Mouse (Mus musculus): Measurements from ENCODE around the gene Klhl12. TPM values are rescaled to one million over a fixed set of nuclear protein-coding genes. Genes with fewer than 3 reads are reported as not detected.
"Not testable (repeated sequence)": the region's sequence is repeated elsewhere in the genome, so short reads cannot be mapped to it uniquely, and the experiment has no call there.

Klhl12 gene
- total RNA-seq, 2 experiments from 2014 or later = 37.0 to 37.3 TPM

GRCm38 (mm10) chr1:134513876-134514590, 58.7 kb downstream of the Klhl12 start:
- no peak for DNase-seq (ENCODE audit: low spot score in 2 of 2)

DNA sequence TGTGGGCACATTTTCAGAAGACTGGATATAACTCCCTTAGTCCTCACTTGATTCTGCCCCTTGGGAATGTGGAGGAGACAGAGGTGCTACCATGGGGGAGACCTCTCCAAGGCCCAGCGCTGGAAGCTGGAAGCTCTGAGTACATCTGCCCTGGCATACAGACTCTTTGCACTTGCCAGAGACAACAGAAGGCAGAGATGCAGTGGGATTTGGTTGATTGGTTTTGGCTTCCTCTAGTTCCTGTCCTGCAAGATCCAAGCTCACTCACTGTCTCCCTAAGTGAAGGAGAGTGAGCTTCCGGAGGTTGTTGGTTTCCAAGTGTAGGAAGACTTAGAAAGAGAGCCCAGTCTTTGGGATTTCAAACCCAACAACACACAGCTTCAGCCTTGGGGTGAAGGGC, 60.6 kb downstream of the Klhl12 start:
- no peak for DNase-seq (ENCODE audit: low spot score in 2 of 2)

DNA sequence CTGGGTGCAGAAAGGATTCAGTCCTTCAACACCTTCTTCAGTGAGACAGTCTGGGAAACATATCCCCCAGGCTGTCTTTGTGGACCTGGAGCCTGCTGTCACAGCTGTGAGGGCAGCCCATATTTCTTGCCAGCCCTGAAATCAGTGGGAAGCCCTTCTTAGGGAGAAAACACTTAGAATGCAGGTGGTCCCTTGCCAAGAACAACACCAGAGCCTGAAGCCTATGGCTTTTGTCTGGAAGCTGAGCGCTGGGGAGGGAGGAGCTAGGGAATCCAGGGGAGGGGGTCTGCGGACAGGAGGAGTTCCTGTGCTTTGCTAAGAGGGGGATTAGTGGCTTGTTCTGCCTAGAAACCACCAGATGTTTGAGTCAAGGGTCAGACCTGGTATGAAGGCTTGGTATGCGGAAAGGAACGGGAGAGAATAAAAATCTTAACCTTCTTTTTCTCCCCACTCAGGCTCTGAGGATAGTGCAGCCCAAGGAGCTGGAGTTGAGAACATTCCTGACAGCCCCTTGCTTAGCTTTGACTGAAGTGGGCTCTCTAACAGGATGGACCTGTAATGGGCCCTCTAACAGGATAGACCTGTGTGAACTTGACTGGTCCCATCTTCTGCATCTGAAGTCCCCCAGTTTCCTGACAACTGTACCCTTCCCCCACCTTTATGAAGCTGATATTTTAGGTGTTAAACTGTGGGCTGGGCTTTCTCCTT, 61.3 kb downstream of the Klhl12 start:
- no peak for DNase-seq (ENCODE audit: low spot score in 2 of 2)

GRCm38 (mm10) chr1:134517841-134518240, 62.5 kb downstream of the Klhl12 start:
- not testable (repeated sequence) for DNase-seq (ENCODE audit: low spot score in 2 of 2)

GRCm38 (mm10) chr1:134518677-134519076, 63.3 kb downstream of the Klhl12 start:
- peak; percentile 81 to 84 for DNase-seq (ENCODE audit: low spot score in 2 of 2)

DNA sequence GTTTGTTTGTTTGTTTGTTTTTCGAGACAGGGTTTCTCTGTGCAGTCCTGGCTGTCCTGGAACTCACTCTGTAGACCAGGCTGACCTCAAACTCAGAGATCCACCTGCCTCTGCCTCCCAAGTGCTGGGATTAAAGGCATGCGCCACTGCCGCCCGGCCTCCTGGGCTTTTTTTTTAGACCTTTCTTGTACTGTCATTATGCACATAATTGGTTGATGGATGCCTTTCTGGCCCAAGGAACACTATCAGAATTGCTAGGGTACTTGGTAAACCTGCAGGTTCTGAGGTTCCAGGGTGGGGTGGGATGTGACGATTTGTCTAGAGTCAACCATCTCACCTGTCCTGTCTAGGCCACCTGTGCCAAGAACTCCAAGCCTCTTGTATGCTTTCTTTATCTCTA, 63.9 kb downstream of the Klhl12 start:
- not testable (repeated sequence) for DNase-seq (ENCODE audit: low spot score in 2 of 2)

- DNase-seq (ENCODE audit: low spot score in 2 of 2) = no peak
Observed at GRCm38 (mm10) chr1:134520001-134520721, 64.8 kb downstream of the Klhl12 start.

GRCm38 (mm10) chr1:134521163-134521562, 65.8 kb downstream of the Klhl12 start:
- DNase-seq (ENCODE audit: low spot score in 2 of 2) = no peak

DNA sequence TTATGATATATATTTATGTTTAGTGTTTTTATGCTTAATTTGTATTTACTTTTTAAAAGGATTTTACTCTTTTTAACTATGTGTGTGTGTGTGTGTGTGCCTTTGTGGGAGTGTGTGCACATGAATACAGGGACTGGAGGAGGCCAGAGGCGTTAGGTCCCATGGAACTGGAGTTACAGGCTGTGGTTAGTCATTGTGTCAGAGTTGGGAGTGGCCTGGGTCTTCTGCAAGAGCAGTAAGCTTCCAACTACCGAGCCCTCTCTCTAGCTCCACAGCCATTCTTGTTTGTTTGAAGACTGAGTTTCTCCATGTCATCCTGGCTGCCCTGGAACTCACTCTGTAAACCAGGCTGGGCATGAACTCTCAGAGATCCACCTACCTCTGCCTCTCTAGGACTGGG, 67.0 kb downstream of the Klhl12 start:
- DNase-seq (ENCODE audit: low spot score in 2 of 2) = no peak

DNA sequence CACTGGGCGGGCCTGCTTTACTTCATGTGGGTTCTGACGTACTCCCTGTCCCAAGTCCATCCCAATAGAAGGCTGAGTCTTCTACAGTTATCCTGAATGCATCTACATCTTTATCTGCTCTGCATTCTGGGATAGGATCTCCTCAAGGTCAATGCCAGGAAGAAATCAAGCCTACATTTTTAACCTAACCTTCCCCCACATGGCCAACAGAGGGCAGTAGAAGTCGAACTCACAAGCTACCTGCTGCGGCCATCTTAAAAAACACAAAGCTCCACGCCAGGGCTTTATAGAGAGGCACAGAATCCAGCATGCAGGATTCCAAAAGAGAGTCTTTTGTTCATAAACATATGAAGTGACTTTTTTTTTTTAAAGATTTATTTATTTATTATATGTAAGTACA, 69.1 kb downstream of the Klhl12 start:
- DNase-seq (ENCODE audit: low spot score in 2 of 2) = no peak

- DNase-seq (ENCODE audit: low spot score in 2 of 2) = no peak
Observed at GRCm38 (mm10) chr1:134525015-134525414, 69.7 kb downstream of the Klhl12 start.

DNA sequence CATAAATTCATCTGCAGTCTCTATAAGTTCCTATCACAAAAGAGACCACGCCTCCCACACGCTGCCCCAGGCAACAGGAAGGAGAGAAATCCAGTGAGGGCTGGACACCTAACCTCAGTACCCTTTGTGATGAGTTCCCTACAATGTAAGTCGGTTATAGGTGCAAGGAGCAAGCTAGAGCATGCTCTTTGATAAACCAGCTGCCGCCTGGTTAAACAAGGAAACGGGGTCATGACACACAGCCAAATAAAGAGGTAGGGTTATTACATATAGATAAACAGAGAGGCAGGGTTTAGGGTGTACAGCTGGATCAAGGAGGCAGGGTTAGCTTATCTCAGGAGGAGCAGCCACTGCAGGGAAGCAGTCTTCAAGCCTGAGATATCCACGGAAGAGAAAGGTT, 71.4 kb downstream of the Klhl12 start:
- DNase-seq (ENCODE audit: low spot score in 2 of 2) = no peak

- peak in 1 of 2 experiments; percentile 30 for DNase-seq (ENCODE audit: low spot score in 2 of 2)
Observed at GRCm38 (mm10) chr1:134530618-134531017, 75.3 kb downstream of the Klhl12 start.

DNA sequence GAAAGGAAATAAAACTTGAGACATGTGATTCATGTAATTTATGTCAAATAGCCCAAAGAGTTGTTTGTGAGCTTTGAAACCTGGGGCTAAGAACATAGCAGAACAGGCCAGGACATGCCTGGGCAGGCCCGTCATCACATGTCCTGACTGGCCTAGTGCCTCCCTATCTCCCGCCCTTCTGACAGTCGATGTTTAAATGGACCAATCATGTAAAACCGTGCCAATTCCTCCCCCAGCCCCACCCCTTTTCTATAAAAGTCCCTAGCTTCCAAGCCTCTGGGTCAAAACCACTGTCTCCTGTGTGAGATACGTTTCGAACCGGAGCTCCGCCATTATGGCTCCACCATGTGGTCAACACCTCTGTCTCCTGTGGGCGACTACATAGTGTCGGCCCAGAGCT, 78.4 kb downstream of the Klhl12 start:
- DNase-seq (ENCODE audit: low spot score in 2 of 2) = not testable (repeated sequence)

GRCm38 (mm10) chr1:134535054-134535453, 79.7 kb downstream of the Klhl12 start:
- DNase-seq (ENCODE audit: low spot score in 2 of 2) = no peak

DNA sequence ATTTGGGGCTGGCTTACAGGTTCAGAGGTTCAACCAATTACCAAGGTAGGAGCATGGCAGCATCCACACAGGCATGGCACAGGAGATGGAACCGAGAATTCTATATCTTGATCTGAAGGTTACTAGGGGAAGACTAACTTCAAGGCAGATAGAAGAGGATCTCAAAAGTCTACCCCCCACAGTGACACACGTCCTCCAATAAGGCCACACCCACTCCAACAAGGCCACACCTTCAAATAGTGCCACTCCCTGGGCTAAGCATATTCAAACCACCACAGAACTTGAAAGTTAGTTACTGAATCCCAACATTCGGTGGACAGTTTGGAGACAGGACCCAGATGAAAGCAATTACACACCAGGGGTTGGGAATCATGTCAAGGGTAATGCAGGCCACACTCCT, 80.2 kb downstream of the Klhl12 start:
- no peak for DNase-seq (ENCODE audit: low spot score in 2 of 2)

GRCm38 (mm10) chr1:134540610-134541009, 85.3 kb downstream of the Klhl12 start:
- no peak for DNase-seq (ENCODE audit: low spot score in 2 of 2)

Other genes starting within 250 kb of the Klhl12 start
- 100 to 1,000 TPM; 167 to 172 TPM for gene Adora1, start 220.1 kb upstream of the Klhl12 start, total RNA-seq (2021)
- not detected for gene Myog, start 165.5 kb upstream of the Klhl12 start, total RNA-seq (2021)
- 10 to 100 TPM; 44.2 to 45.4 TPM for gene Ppfia4, start 122.6 kb upstream of the Klhl12 start, total RNA-seq (2021)
- 10 to 100 TPM; 65.6 to 69.1 TPM for gene Tmem183a, start 93.6 kb upstream of the Klhl12 start, total RNA-seq (2021)
- not detected for gene 4933406M09Rik, start 69.6 kb upstream of the Klhl12 start, total RNA-seq (2021)
- gene Cyb5r1, start 50.0 kb upstream of the Klhl12 start, total RNA-seq (2021) = 10 to 100 TPM; 22.4 to 30.3 TPM
- 10 to 100 TPM; 59.3 to 61.4 TPM for gene Adipor1, start 40.2 kb upstream of the Klhl12 start, total RNA-seq (2021)
- 10 to 100 TPM; 27.5 to 28.1 TPM for gene Rabif, start 39.1 kb downstream of the Klhl12 start, total RNA-seq (2021)
- gene Mgat4e, start 94.2 kb downstream of the Klhl12 start, total RNA-seq (2021) = not detected
- 10 to 100 TPM; 63.5 to 69.8 TPM for gene Kdm5b, start 104.6 kb downstream of the Klhl12 start, total RNA-seq (2021)
- 10 to 100 TPM; 63.0 to 81.5 TPM for gene Syt2, start 191.1 kb downstream of the Klhl12 start, total RNA-seq (2021)